Mouse (Mus musculus) kidney, adult 10 weeks (tissue): ENCODE data around the gene 2010111I01Rik. TPM values are rescaled to one million over a fixed set of nuclear protein-coding genes. Genes with fewer than 3 reads are reported as not detected.

ENCODE experiments used
- polyA plus RNA-seq: library from polyadenylated mRNA; stranded (reverse); fragments of 350-450 nt; fragmentation: Illumina TruSeq; extraction: RNeasy Lipid Tissue Mini Kit (QIAGEN cat#74804); gene quantifications from one replicate; pipeline ENCODE4 v1.2.3, GENCODE M21; 2014; ENCODE audit warnings: low read depth, low replicate concordance

The 2010111I01Rik gene
- 26.8 TPM for polyA plus RNA-seq

GRCm38 (mm10) chr13:62964640-62965311 lies at the start of gene 2010111I01Rik:
Gene 2010111I01Rik, plus strand, starts transcription at chr13:62964893.

Other genes starting within 250 kb of the 2010111I01Rik start
- gene Platr25, start 204.2 kb upstream of the 2010111I01Rik start, polyA plus RNA-seq, result 20.1 TPM
- gene Gm5141, start 179.1 kb upstream of the 2010111I01Rik start, polyA plus RNA-seq, result 9.4 TPM
- 13.7 TPM for gene Fbp2, start 106.5 kb upstream of the 2010111I01Rik start, polyA plus RNA-seq
- 604 TPM for gene Fbp1, start 76.6 kb upstream of the 2010111I01Rik start, polyA plus RNA-seq